Mouse (Mus musculus) liver, adult 2 months (tissue): ENCODE measurements around the gene Rnase10. TPM values are rescaled to one million over a fixed set of nuclear protein-coding genes. Genes with fewer than 3 reads are reported as not detected.
A peak's percentile ranks its signal among the peaks of the same experiment; 100 is the strongest.

Experiments used
- DNase-seq: peaks from one replicate; pipeline ENCODE4 v3.0.0-alpha.2; 2011; ENCODE audit warnings: low read depth, low spot score; ENCODE audit errors: extremely low read depth
- H3K27ac ChIP-seq: fragments of 200-500 bp; replicated peaks from 2 replicates; pipeline ENCODE4 v1.5.1; 2012; ENCODE audit warnings: low read depth, mild to moderate bottlenecking, control low read depth, inconsistent platforms, low read length; ENCODE audit not compliant: insufficient read depth
- H3K27me3 ChIP-seq: fragments of 200-500 bp; 2 replicates; pipeline ENCODE4 v1.6.1; 2012; ENCODE audit warnings: mild to moderate bottlenecking, moderate library complexity, low read length, inconsistent platforms; ENCODE audit not compliant: control insufficient read depth, insufficient read depth
- H3K36me3 ChIP-seq: fragments of 200-500 bp; 2 replicates; pipeline ENCODE4 v1.6.1; 2012; ENCODE audit warnings: low read length, inconsistent platforms; ENCODE audit not compliant: control insufficient read depth, insufficient read depth
- H3K4me1 ChIP-seq: fragments of 200-500 bp; 2 replicates; pipeline ENCODE4 v1.6.1; 2011; ENCODE audit warnings: low read length; ENCODE audit not compliant: control insufficient read depth, insufficient read depth
- H3K4me3 ChIP-seq: fragments of 200-500 bp; 2 replicates; pipeline ENCODE4 v1.5.1; 2011; ENCODE audit warnings: low read depth, mild to moderate bottlenecking, control low read depth, low read length, moderate library complexity; ENCODE audit not compliant: insufficient read depth
- H3K79me2 ChIP-seq: fragments of 200-500 bp; 2 replicates; pipeline ENCODE4 v1.6.1; 2012; ENCODE audit warnings: inconsistent platforms, mild to moderate bottlenecking, low read length, moderate library complexity; ENCODE audit not compliant: control insufficient read depth, insufficient read depth
- H3K9ac ChIP-seq: fragments of 200-500 bp; 2 replicates; pipeline ENCODE4 v1.6.1; 2012; ENCODE audit warnings: low read depth, mild to moderate bottlenecking, control low read depth, inconsistent platforms, low read length
- CTCF ChIP-seq: fragments of 200-500 bp; IDR thresholded peaks from 2 replicates; pipeline ENCODE4 v1.5.1; 2011; ENCODE audit warnings: low read depth, low read length, control low read depth
- POLR2A ChIP-seq: fragments of 200-500 bp; IDR thresholded peaks from 2 replicates; pipeline ENCODE4 v1.6.1; 2011; ENCODE audit warnings: low read length, control low read depth; ENCODE audit not compliant: insufficient read depth; ENCODE audit errors: extremely low read depth
- WGBS: fragments of 180-500 bp; shearing (Covaris S2); methylation state at CpG from one replicate; pipeline ENCODE4 v1.1.7; 2018; 5-methylcytosine and 5-hydroxymethylcytosine counted together
- polyA plus RNA-seq: library from polyadenylated mRNA; depleted of rRNA; stranded (reverse); fragments of >200 nt; gene quantifications from 2 replicates; pipeline ENCODE4 v1.2.3, GENCODE M21; 2012
- total RNA-seq: library from RNA; depleted of rRNA; stranded (reverse); fragments of >200 nt; gene quantifications from 2 replicates; pipeline ENCODE4 v1.2.3, GENCODE M21; 2014

The Rnase10 gene
- total and polyA plus RNA-seq, 2 experiments, result 0.09 TPM

- TF ChIP-seq POLR2A (no peak), CTCF (no peak)
- no peak for DNase-seq
- H3K79me2 ChIP-seq, result no peaks in the 10 kb centered on the region
- H3K4me3 ChIP-seq, result no peak overlapping the region
- no peak overlapping the region for H3K9ac ChIP-seq
- no peak overlapping the region for H3K27ac ChIP-seq
- H3K4me1 ChIP-seq, result no peaks in the 10 kb centered on the region; the same call in 1 of the 2 replicates
- H3K27me3 ChIP-seq, result no peaks in the 10 kb centered on the region
- WGBS, result 5% methylated on average over 2 of the region's 2 CpGs
- H3K36me3 ChIP-seq, result no peaks in the 10 kb centered on the region
Observed at GRCm38 (mm10) chr14:50981207-50981606, 26.3 kb upstream of the Rnase10 start.

- H3K27me3 ChIP-seq, result no peaks in the 10 kb centered on the region
- 68% methylated on average over 5 of the region's 5 CpGs for WGBS
- H3K79me2 ChIP-seq, result no peaks in the 10 kb centered on the region
- DNase-seq, result no peak
- H3K36me3 ChIP-seq, result no peaks in the 10 kb centered on the region
- H3K4me3 ChIP-seq, result no peak overlapping the region
- H3K4me1 ChIP-seq, result no peaks in the 10 kb centered on the region
- no peak overlapping the region for H3K9ac ChIP-seq
- TF ChIP-seq POLR2A (no peak), CTCF (no peak)
- no peak overlapping the region for H3K27ac ChIP-seq
Observed at GRCm38 (mm10) chr14:50981837-50982236, 25.7 kb upstream of the Rnase10 start.

- TF ChIP-seq CTCF, result no peak
- TF ChIP-seq POLR2A, result no peak
- H3K27me3 ChIP-seq, result no peaks in the 10 kb centered on the region
- WGBS, result 83% methylated on average over 2 of the region's 2 CpGs
- peak overlapping the region; percentile 79; the same call in 1 of the 2 replicates for H3K27ac ChIP-seq
- peaks cover 1% of the 10 kb centered on the region; the same call in 1 of the 2 replicates for H3K4me1 ChIP-seq
- no peak overlapping the region for H3K9ac ChIP-seq
- no peaks in the 10 kb centered on the region for H3K79me2 ChIP-seq
- peak; percentile 37 for DNase-seq
- H3K36me3 ChIP-seq, result no peaks in the 10 kb centered on the region
- no peak overlapping the region for H3K4me3 ChIP-seq
Observed at GRCm38 (mm10) chr14:50987668-50988067, 19.9 kb upstream of the Rnase10 start.

- H3K36me3 ChIP-seq, result no peaks in the 10 kb centered on the region
- H3K9ac ChIP-seq, result no peak overlapping the region
- peak; percentile 92 for DNase-seq
- no peak for TF ChIP-seq CTCF
- TF ChIP-seq POLR2A, result no peak
- H3K79me2 ChIP-seq, result no peaks in the 10 kb centered on the region
- H3K27me3 ChIP-seq, result no peaks in the 10 kb centered on the region
- no peak overlapping the region for H3K4me3 ChIP-seq
- H3K4me1 ChIP-seq, result peaks cover 1% of the 10 kb centered on the region; the same call in 1 of the 2 replicates
- WGBS, result 35% methylated on average over 3 of the region's 3 CpGs
- no peak overlapping the region for H3K27ac ChIP-seq
Observed at GRCm38 (mm10) chr14:50991037-50991436, 16.5 kb upstream of the Rnase10 start.

- Histone ChIP-seq H3K9ac (no peak overlapping the region), H3K4me3 (no peak overlapping the region), H3K27ac (no peak overlapping the region), H3K4me1 (peaks cover 6% of the 10 kb centered on the region; the same call in 1 of the 2 replicates), H3K79me2 (no peaks in the 10 kb centered on the region), H3K36me3 (no peaks in the 10 kb centered on the region), H3K27me3 (no peaks in the 10 kb centered on the region)
- 77% methylated on average over 3 of the region's 3 CpGs for WGBS
- peak; percentile 30 for DNase-seq
- TF ChIP-seq CTCF, result no peak
- no peak for TF ChIP-seq POLR2A
Observed at GRCm38 (mm10) chr14:50997088-50997487, 10.5 kb upstream of the Rnase10 start.

- 18% methylated on average over 2 of the region's 2 CpGs for WGBS
- H3K27me3 ChIP-seq, result no peaks in the 10 kb centered on the region
- no peak for TF ChIP-seq POLR2A
- TF ChIP-seq CTCF, result no peak
- peak overlapping the region; percentile 58 for H3K27ac ChIP-seq
- H3K79me2 ChIP-seq, result no peaks in the 10 kb centered on the region
- peak; percentile 92 for DNase-seq
- H3K4me3 ChIP-seq, result no peak overlapping the region
- no peak overlapping the region for H3K9ac ChIP-seq
- no peaks in the 10 kb centered on the region for H3K36me3 ChIP-seq
- peaks cover 6% of the 10 kb centered on the region; the same call in 1 of the 2 replicates for H3K4me1 ChIP-seq
Observed at GRCm38 (mm10) chr14:50997999-50998666, 9.4 kb upstream of the Rnase10 start.
